Mouse (Mus musculus) MEL (cell line): ENCODE results near the gene Grn. TPM values are rescaled to one million over a fixed set of nuclear protein-coding genes. Genes with fewer than 3 reads are reported as not detected.

Experiments used
- DNase-seq: peaks from one replicate; pipeline ENCODE4 v3.0.0; 2011; ENCODE audit warnings: low read depth, low spot score
- H3K27ac ChIP-seq: 2 replicates; pipeline ENCODE4 v1.5.1; 2012; ENCODE audit warnings: low read depth, mild to moderate bottlenecking, control low read depth, low read length, moderate library complexity; ENCODE audit not compliant: control insufficient read depth
- H3K27me3 ChIP-seq, 2 experiments: fragments of 150-350 bp in 1 of 2; sonication (generic) in 1 of 2; 2 replicates each; pipeline ENCODE4 v1.6.1; 2012; ENCODE audit warnings: low read length in 2 of 2, mild to moderate bottlenecking in 2 of 2, improper control_type of control experiment in 1 of 2, moderate library complexity in 1 of 2; ENCODE audit not compliant: insufficient read depth in 2 of 2, control insufficient read depth in 1 of 2
- H3K36me3 ChIP-seq, 2 experiments: 2 replicates each; pipeline ENCODE4 v1.6.1; 2012 to 2014; ENCODE audit warnings: low read length in 2 of 2, improper control_type of control experiment in 1 of 2, inconsistent platforms in 1 of 2, mild to moderate bottlenecking in 1 of 2; ENCODE audit not compliant: insufficient read depth in 2 of 2, control insufficient read depth in 1 of 2
- H3K4me1 ChIP-seq, 2 experiments: fragments of 150-350 bp in 1 of 2; sonication (generic) in 1 of 2; 2 replicates each; pipeline ENCODE4 v1.6.1; 2012; ENCODE audit warnings: low read length in 2 of 2, improper control_type of control experiment in 1 of 2, mild to moderate bottlenecking in 1 of 2; ENCODE audit not compliant: insufficient read depth in 2 of 2, control insufficient read depth in 1 of 2
- H3K4me3 ChIP-seq, 2 experiments: fragments of 150-350 bp in 1 of 2; sonication (generic) in 1 of 2; 2 replicates each; pipeline ENCODE4 v1.5.1; 2012; ENCODE audit warnings: low read depth in 2 of 2, low read length in 2 of 2, mild to moderate bottlenecking in 2 of 2, moderate library complexity in 2 of 2, control low read depth in 1 of 2, improper control_type of control experiment in 1 of 2; ENCODE audit not compliant: control insufficient read depth in 1 of 2, insufficient read depth in 1 of 2
- H3K79me2 ChIP-seq: 2 replicates; pipeline ENCODE4 v1.6.1; 2012; ENCODE audit warnings: mild to moderate bottlenecking, low read length, moderate library complexity; ENCODE audit not compliant: control insufficient read depth, poor library complexity, insufficient read depth
- H3K9ac ChIP-seq: 2 replicates; pipeline ENCODE4 v1.6.1; 2012; ENCODE audit warnings: low read depth, mild to moderate bottlenecking, control low read depth, low read length, moderate library complexity; ENCODE audit not compliant: control insufficient read depth, poor library complexity, severe bottlenecking
- H3K9me3 ChIP-seq: fragments of 150-350 bp; sonication (generic); replicated peaks from 2 replicates; pipeline ENCODE4 v1.6.1; 2012; ENCODE audit warnings: mild to moderate bottlenecking, low read length, improper control_type of control experiment, moderate library complexity; ENCODE audit not compliant: insufficient read depth
- BHLHE40 ChIP-seq: IDR thresholded peaks from 2 replicates; pipeline ENCODE4 v1.6.1; 2012; ENCODE audit warnings: low read depth, mild to moderate bottlenecking, inconsistent platforms, low read length, improper control_type of control experiment, borderline replicate concordance
- CHD2 ChIP-seq: IDR thresholded peaks from 2 replicates; pipeline ENCODE4 v1.6.1; 2011; ENCODE audit warnings: low read length, improper control_type of control experiment
- CTCF ChIP-seq, 3 experiments: IDR thresholded peaks in 2 of 3; conservative IDR thresholded peaks in 1 of 3; 2 replicates each; pipeline ENCODE4 v1.5.1; 2011 to 2012; ENCODE audit warnings: low read length in 3 of 3, low read depth in 2 of 3, mild to moderate bottlenecking in 2 of 3, improper control_type of control experiment in 1 of 3, inconsistent platforms in 1 of 3, mixed read lengths in 1 of 3, moderate library complexity in 1 of 3; ENCODE audit not compliant: control insufficient read depth in 1 of 3, insufficient read depth in 1 of 3, poor library complexity in 1 of 3, severe bottlenecking in 1 of 3
- E2F4 ChIP-seq: IDR thresholded peaks from 2 replicates; pipeline ENCODE4 v1.6.1; 2011; ENCODE audit warnings: low read depth, low read length, improper control_type of control experiment, borderline replicate concordance
- ELF1 ChIP-seq: IDR thresholded peaks from 2 replicates; pipeline ENCODE4 v1.6.1; 2014; ENCODE audit warnings: low read depth, mild to moderate bottlenecking, inconsistent platforms, low read length, improper control_type of control experiment, moderate library complexity
- EP300 ChIP-seq, 2 experiments: IDR thresholded peaks; 2 replicates each; pipeline ENCODE4 v1.6.1; 2011; ENCODE audit warnings: improper control_type of control experiment in 2 of 2, low read length in 2 of 2, low read depth in 1 of 2, mild to moderate bottlenecking in 1 of 2
- ETS1 ChIP-seq: IDR thresholded peaks from 2 replicates; pipeline ENCODE4 v1.6.1; 2012; ENCODE audit warnings: low read depth, mild to moderate bottlenecking, inconsistent platforms, low read length, improper control_type of control experiment, moderate library complexity
- GATA1 ChIP-seq: IDR thresholded peaks from 2 replicates; pipeline ENCODE4 v1.6.1; 2011; ENCODE audit warnings: low read depth, low read length, improper control_type of control experiment
- HCFC1 ChIP-seq: IDR thresholded peaks from 2 replicates; pipeline ENCODE4 v1.6.1; 2012; ENCODE audit warnings: low read depth, mild to moderate bottlenecking, inconsistent platforms, low read length, improper control_type of control experiment, moderate library complexity
- JUND ChIP-seq: IDR thresholded peaks from 2 replicates; pipeline ENCODE4 v1.6.1; 2011; ENCODE audit warnings: low read depth, mild to moderate bottlenecking, improper control_type of control experiment, low read length
- MAX ChIP-seq: IDR thresholded peaks from 2 replicates; pipeline ENCODE4 v1.6.1; 2011; ENCODE audit warnings: low read length, improper control_type of control experiment
- MAZ ChIP-seq: IDR thresholded peaks from 2 replicates; pipeline ENCODE4 v1.6.1; 2012; ENCODE audit warnings: low read depth, mild to moderate bottlenecking, inconsistent platforms, low read length, improper control_type of control experiment
- MEF2A ChIP-seq: IDR thresholded peaks from 2 replicates; pipeline ENCODE4 v1.6.1; 2014; ENCODE audit warnings: low read depth, mild to moderate bottlenecking, inconsistent platforms, low read length, improper control_type of control experiment; ENCODE audit not compliant: poor library complexity, insufficient replicate concordance, severe bottlenecking; ENCODE audit errors: extremely low read depth
- MXI1 ChIP-seq: IDR thresholded peaks from 2 replicates; pipeline ENCODE4 v1.6.1; 2011; ENCODE audit warnings: mild to moderate bottlenecking, low read depth, low read length, improper control_type of control experiment
- MYC ChIP-seq: IDR thresholded peaks from 2 replicates; pipeline ENCODE4 v1.6.1; 2011; ENCODE audit warnings: low read depth, mild to moderate bottlenecking, low read length, improper control_type of control experiment, moderate library complexity
- NELFE ChIP-seq: IDR thresholded peaks from 2 replicates; pipeline ENCODE4 v1.6.1; 2011; ENCODE audit warnings: low read depth, low read length, improper control_type of control experiment
- NRF1 ChIP-seq: IDR thresholded peaks from 2 replicates; pipeline ENCODE4 v1.6.1; 2014; ENCODE audit warnings: low read depth, mild to moderate bottlenecking, inconsistent platforms, low read length, improper control_type of control experiment, moderate library complexity; ENCODE audit not compliant: poor library complexity, insufficient read depth, severe bottlenecking
- POLR2A ChIP-seq, 2 experiments: IDR thresholded peaks; 2 replicates each; pipeline ENCODE4 v1.6.1; 2011 to 2012; ENCODE audit warnings: low read length in 2 of 2, mild to moderate bottlenecking in 2 of 2, control low read depth in 1 of 2, improper control_type of control experiment in 1 of 2, low read depth in 1 of 2, moderate library complexity in 1 of 2; ENCODE audit not compliant: control insufficient read depth in 1 of 2, insufficient read depth in 1 of 2, poor library complexity in 1 of 2
- POLR2AphosphoS2 ChIP-seq: IDR thresholded peaks from 2 replicates; pipeline ENCODE4 v1.6.1; 2011; ENCODE audit warnings: low read length, improper control_type of control experiment
- POLR2AphosphoS5 ChIP-seq: IDR thresholded peaks from 2 replicates; pipeline ENCODE4 v1.6.1; 2012; ENCODE audit warnings: low read depth, borderline replicate concordance, mild to moderate bottlenecking, inconsistent platforms, low read length, moderate library complexity, mixed read lengths
- RAD21 ChIP-seq: IDR thresholded peaks from 2 replicates; pipeline ENCODE4 v1.6.1; 2011; ENCODE audit warnings: mild to moderate bottlenecking, low read depth, low read length, improper control_type of control experiment
- RCOR1 ChIP-seq: IDR thresholded peaks from 2 replicates; pipeline ENCODE4 v1.6.1; 2012; ENCODE audit warnings: low read depth, mild to moderate bottlenecking, inconsistent platforms, low read length, improper control_type of control experiment
- SIN3A ChIP-seq: IDR thresholded peaks from 2 replicates; pipeline ENCODE4 v1.6.1; 2012; ENCODE audit warnings: low read length, improper control_type of control experiment, inconsistent platforms
- SMC3 ChIP-seq: IDR thresholded peaks from 2 replicates; pipeline ENCODE4 v1.6.1; 2011; ENCODE audit warnings: low read depth, low read length, improper control_type of control experiment
- TAL1 ChIP-seq: IDR thresholded peaks from 2 replicates; pipeline ENCODE4 v1.6.1; 2012; ENCODE audit warnings: mild to moderate bottlenecking, inconsistent platforms, low read length, moderate library complexity, mixed read lengths
- TBP ChIP-seq: IDR thresholded peaks from 2 replicates; pipeline ENCODE4 v1.8.0; 2011; ENCODE audit warnings: low read depth, low read length, improper control_type of control experiment
- TCF12 ChIP-seq: IDR thresholded peaks from 2 replicates; pipeline ENCODE4 v1.6.1; 2014; ENCODE audit warnings: low read depth, mild to moderate bottlenecking, inconsistent platforms, low read length, improper control_type of control experiment, moderate library complexity
- USF1 ChIP-seq: IDR thresholded peaks from 2 replicates; pipeline ENCODE4 v1.6.1; 2014; ENCODE audit warnings: low read depth, mild to moderate bottlenecking, inconsistent platforms, low read length, improper control_type of control experiment, moderate library complexity
- ZKSCAN1 ChIP-seq: IDR thresholded peaks from 2 replicates; pipeline ENCODE4 v1.6.1; 2012; ENCODE audit warnings: low read depth, mild to moderate bottlenecking, inconsistent platforms, low read length, improper control_type of control experiment, moderate library complexity
- ZMIZ1 ChIP-seq: IDR thresholded peaks from 2 replicates; pipeline ENCODE4 v1.6.1; 2012; ENCODE audit warnings: low read depth, mild to moderate bottlenecking, inconsistent platforms, low read length, improper control_type of control experiment, moderate library complexity
- polyA plus RNA-seq, 2 experiments: library from polyadenylated mRNA; stranded (reverse) in 1 of 2; unstranded in 1 of 2; fragments of >175 nt in 1 of 2; fragments of >200 nt in 1 of 2; gene quantifications; 2 replicates each; pipeline versions ENCODE4 v1.2.1 to v1.2.4; 2012; ENCODE audit warnings: low replicate concordance in 2 of 2, low read depth in 1 of 2; ENCODE audit not compliant: insufficient read length in 2 of 2, insufficient read depth in 1 of 2, missing spikeins in 1 of 2
- total RNA-seq: library from RNA; depleted of rRNA; stranded (reverse); fragments of 300-350 nt; gene quantifications from 2 replicates; pipeline ENCODE4 v1.2.3, GENCODE M21; 2012

Grn gene
- total and polyA plus RNA-seq, 3 experiments: 14.7 to 42.1 TPM; not detected in 1

- Histone ChIP-seq H3K36me3 (peaks cover 0 to 22% of the 10 kb centered on the region in 2 experiments; a peak in 2 of 4 replicates), H3K27me3 (no peaks in the 10 kb centered on the region), H3K4me3 (peak overlapping the region; percentile 0 to 12; a peak in 3 of 4 replicates), H3K4me1 (peaks cover 5 to 32% of the 10 kb centered on the region in 2 experiments), H3K9ac (peak overlapping the region; percentile 51), H3K79me2 (peaks cover 2% of the 10 kb centered on the region; the same call in 1 of the 2 replicates), H3K27ac (peak overlapping the region; percentile 65), H3K9me3 (no peaks in the 10 kb centered on the region)
- peak; percentile 78 for DNase-seq
- TF ChIP-seq ZKSCAN1 (no peak), POLR2AphosphoS2 (no peak), SMC3 (no peak), TBP (no peak), HCFC1 (no peak), MXI1 (0 out of 2 replicates have a peak, but pooled peaks have one; percentile 27), EP300 (IDR thresholded peaks at IDR 0.05; ENCODE audit: low read depth in 1 of 2, low read length in 2 of 2) (peak; percentile 19 to 21; a peak in 2 of 4 replicates), NRF1 (no peak), GATA1 (0 out of 2 replicates have a peak, but pooled peaks have one; percentile 10), TAL1 (no peak), MAX (no peak), CHD2 (no peak), TCF12 (0 out of 2 replicates have a peak, but pooled peaks have one; percentile 5), POLR2A (IDR thresholded peaks at IDR 0.05; ENCODE audit: control insufficient read depth in 1 of 2, insufficient read depth in 1 of 2, low read depth in 1 of 2, low read length in 2 of 2, poor library complexity in 1 of 2) (no peak), USF1 (0 out of 2 replicates have a peak, but pooled peaks have one; percentile 26), CTCF (IDR thresholded peaks at IDR 0.05 in 2 of 3, conservative IDR thresholded peaks at IDR 0.05 in 1 of 3; ENCODE audit: control insufficient read depth in 1 of 3, insufficient read depth in 1 of 3, low read depth in 2 of 3, low read length in 3 of 3, poor library complexity in 1 of 3, severe bottlenecking in 1 of 3) (no peak), MEF2A (0 out of 2 replicates have a peak, but pooled peaks have one; percentile 6), MAZ (no peak), JUND (no peak)
These were observed 1.1 kb upstream of the Grn start for GRCm38 (mm10) chr11:102428981-102429540.

GRCm38 (mm10) chr11:102429551-102429950 is 564 bp upstream of the Grn start:
- Histone ChIP-seq H3K9me3 (no peaks in the 10 kb centered on the region), H3K36me3 (peaks cover 0 to 22% of the 10 kb centered on the region in 2 experiments; a peak in 2 of 4 replicates), H3K27me3 (no peaks in the 10 kb centered on the region), H3K27ac (peak overlapping the region; percentile 65; the same call in 1 of the 2 replicates), H3K4me1 (peaks cover 5 to 32% of the 10 kb centered on the region in 2 experiments), H3K79me2 (peaks cover 2% of the 10 kb centered on the region; the same call in 1 of the 2 replicates), H3K4me3 (peak overlapping the region; percentile 66 to 91), H3K9ac (peak overlapping the region; percentile 51)
- TF ChIP-seq ZKSCAN1: no peak
- TF ChIP-seq MAX: no peak
- TF ChIP-seq ZMIZ1: no peak
- peak; percentile 53 for TF ChIP-seq TAL1
- TF ChIP-seq BHLHE40: no peak
- TF ChIP-seq POLR2AphosphoS2: no peak
- TF ChIP-seq E2F4: no peak
- peak; percentile 94 for TF ChIP-seq RCOR1
- no peak; the same call in 1 of the 2 replicates for TF ChIP-seq ETS1
- TF ChIP-seq MYC: no peak; the same call in 1 of the 2 replicates
- no peak for TF ChIP-seq POLR2AphosphoS5
- TF ChIP-seq GATA1: peak; percentile 63
- no peak for TF ChIP-seq NELFE
- TF ChIP-seq EP300 (IDR thresholded peaks at IDR 0.05; ENCODE audit: low read depth in 1 of 2, low read length in 2 of 2): peak; percentile 48 to 62; a peak in 2 of 4 replicates
- TF ChIP-seq HCFC1: no peak
- no peak for TF ChIP-seq SIN3A
- TF ChIP-seq ELF1: no peak
- TF ChIP-seq TCF12: no peak
- no peak for TF ChIP-seq RAD21
- peak; percentile 57 for DNase-seq
